Mouse (Mus musculus): ENCODE data around the gene Sept3. TPM values are rescaled to one million over a fixed set of nuclear protein-coding genes. Genes with fewer than 3 reads are reported as not detected.

Sept3 gene
- 550 and 602 TPM in 2 replicates for total RNA-seq (2014; rRNA removed)
- polyA plus RNA-seq (2015; fragmentation: Nextera tagmentation; extraction: Ambion mirVana) = 400 and 449 TPM in 2 replicates

GRCm38 (mm10) chr15:82274593-82274926, at the start of gene Sept3:
Sept3 (plus strand) TSS chr15:82274893.
- Histone ChIP-seq H3K27ac (ENCODE audit: low read depth, low read length) (peak within 1 kb of the TSS; percentile 94), H3K9ac (peak within 1 kb of the TSS; percentile 93), H3K36me3 (ENCODE audit: insufficient read depth) (peaks cover 17% of the 10 kb centered on the region), H3K4me2 (ENCODE audit: low read depth) (peak within 1 kb of the TSS; percentile 90), H3K4me3 (ENCODE audit: low read depth, low read length) (peak within 1 kb of the TSS; percentile 70), H3K9me3 (ENCODE audit: low read length) (no peaks in the 10 kb centered on the region), H3K27me3 (ENCODE audit: insufficient read depth, low read length) (peaks cover 3% of the 10 kb centered on the region; the same call in 1 of the 2 replicates), H3K4me1 (ENCODE audit: insufficient read depth) (peaks cover 20% of the 10 kb centered on the region)
- ATAC-seq (no peak), DNase-seq (no peak)
- TF ChIP-seq CTCF (IDR thresholded peaks at IDR 0.05; ENCODE audit: low read depth) = no peak
- 30% methylated on average over 6 of the region's 6 CpGs for WGBS

- Histone ChIP-seq H3K4me3 (ENCODE audit: low read depth, low read length) (no peak overlapping the region), H3K4me2 (ENCODE audit: low read depth) (no peak overlapping the region), H3K9me3 (ENCODE audit: low read length) (no peaks in the 10 kb centered on the region), H3K36me3 (ENCODE audit: insufficient read depth) (no peaks in the 10 kb centered on the region), H3K9ac (no peak overlapping the region), H3K27ac (ENCODE audit: low read depth, low read length) (no peak overlapping the region), H3K27me3 (ENCODE audit: insufficient read depth, low read length) (no peaks in the 10 kb centered on the region), H3K4me1 (ENCODE audit: insufficient read depth) (0 out of 2 replicates have a peak, but pooled peaks cover 5% of the 10 kb centered on the region)
- WGBS = 88% methylated on average over 5 of the region's 5 CpGs
- DNase-seq (no peak), ATAC-seq (no peak)
- TF ChIP-seq CTCF (IDR thresholded peaks at IDR 0.05; ENCODE audit: low read depth) = no peak
These were observed 48.9 kb upstream of the Sept3 start for GRCm38 (mm10) chr15:82225769-82226168.

- H3K4me2 ChIP-seq (ENCODE audit: low read depth) = no peak overlapping the region
- H3K9ac ChIP-seq = no peak overlapping the region
- no peak overlapping the region for H3K4me3 ChIP-seq (ENCODE audit: low read depth, low read length)
- no peaks in the 10 kb centered on the region for H3K36me3 ChIP-seq (ENCODE audit: insufficient read depth)
- no peak for TF ChIP-seq CTCF (IDR thresholded peaks at IDR 0.05; ENCODE audit: low read depth)
- 36% methylated on average over 11 of the region's 11 CpGs for WGBS
- no peaks in the 10 kb centered on the region for H3K27me3 ChIP-seq (ENCODE audit: insufficient read depth, low read length)
- ATAC-seq (no peak), DNase-seq (no peak)
- H3K27ac ChIP-seq (ENCODE audit: low read depth, low read length) = no peak overlapping the region
- no peaks in the 10 kb centered on the region for H3K9me3 ChIP-seq (ENCODE audit: low read length)
- H3K4me1 ChIP-seq (ENCODE audit: insufficient read depth) = no peaks in the 10 kb centered on the region
These were observed 45.1 kb upstream of the Sept3 start for GRCm38 (mm10) chr15:82229542-82230045.

- H3K27ac ChIP-seq (ENCODE audit: low read depth, low read length) = no peak overlapping the region
- no peaks in the 10 kb centered on the region for H3K4me1 ChIP-seq (ENCODE audit: insufficient read depth)
- no peak overlapping the region for H3K4me3 ChIP-seq (ENCODE audit: low read depth, low read length)
- 75% methylated on average over 6 of the region's 6 CpGs for WGBS
- no peaks in the 10 kb centered on the region for H3K9me3 ChIP-seq (ENCODE audit: low read length)
- H3K4me2 ChIP-seq (ENCODE audit: low read depth) = no peak overlapping the region
- H3K27me3 ChIP-seq (ENCODE audit: insufficient read depth, low read length) = no peaks in the 10 kb centered on the region
- H3K9ac ChIP-seq = no peak overlapping the region
- no peaks in the 10 kb centered on the region for H3K36me3 ChIP-seq (ENCODE audit: insufficient read depth)
- DNase-seq (no peak), ATAC-seq (no peak)
- no peak for TF ChIP-seq CTCF (IDR thresholded peaks at IDR 0.05; ENCODE audit: low read depth)
These were observed 44.5 kb upstream of the Sept3 start for GRCm38 (mm10) chr15:82230098-82230611.

GRCm38 (mm10) chr15:82231100-82231499, 43.6 kb upstream of the Sept3 start:
- WGBS = 80% methylated on average over 4 of the region's 4 CpGs
- Histone ChIP-seq H3K27ac (ENCODE audit: low read depth, low read length) (no peak overlapping the region), H3K4me3 (ENCODE audit: low read depth, low read length) (no peak overlapping the region), H3K4me2 (ENCODE audit: low read depth) (no peak overlapping the region), H3K36me3 (ENCODE audit: insufficient read depth) (no peaks in the 10 kb centered on the region), H3K9ac (no peak overlapping the region), H3K27me3 (ENCODE audit: insufficient read depth, low read length) (no peaks in the 10 kb centered on the region), H3K4me1 (ENCODE audit: insufficient read depth) (no peaks in the 10 kb centered on the region), H3K9me3 (ENCODE audit: low read length) (no peaks in the 10 kb centered on the region)
- TF ChIP-seq CTCF (IDR thresholded peaks at IDR 0.05; ENCODE audit: low read depth) = no peak
- ATAC-seq (no peak), DNase-seq (no peak)

GRCm38 (mm10) chr15:82231591-82232378, 42.9 kb upstream of the Sept3 start:
- ATAC-seq (peak; percentile 60), DNase-seq (peak; percentile 71)
- 44% methylated on average over 11 of the region's 11 CpGs for WGBS
- Histone ChIP-seq H3K36me3 (ENCODE audit: insufficient read depth) (no peaks in the 10 kb centered on the region), H3K4me3 (ENCODE audit: low read depth, low read length) (no peak overlapping the region), H3K4me1 (ENCODE audit: insufficient read depth) (no peaks in the 10 kb centered on the region), H3K4me2 (ENCODE audit: low read depth) (no peak overlapping the region), H3K27me3 (ENCODE audit: insufficient read depth, low read length) (no peaks in the 10 kb centered on the region), H3K9ac (no peak overlapping the region), H3K27ac (ENCODE audit: low read depth, low read length) (no peak overlapping the region), H3K9me3 (ENCODE audit: low read length) (no peaks in the 10 kb centered on the region)
- peak; percentile 11; the same call in 1 of the 2 replicates for TF ChIP-seq CTCF (IDR thresholded peaks at IDR 0.05; ENCODE audit: low read depth)

GRCm38 (mm10) chr15:82232651-82233050, 42.0 kb upstream of the Sept3 start:
- Histone ChIP-seq H3K36me3 (ENCODE audit: insufficient read depth) (no peaks in the 10 kb centered on the region), H3K4me1 (ENCODE audit: insufficient read depth) (no peaks in the 10 kb centered on the region), H3K27ac (ENCODE audit: low read depth, low read length) (no peak overlapping the region), H3K9ac (no peak overlapping the region), H3K9me3 (ENCODE audit: low read length) (no peaks in the 10 kb centered on the region), H3K4me3 (ENCODE audit: low read depth, low read length) (no peak overlapping the region), H3K4me2 (ENCODE audit: low read depth) (no peak overlapping the region), H3K27me3 (ENCODE audit: insufficient read depth, low read length) (no peaks in the 10 kb centered on the region)
- DNase-seq = no peak
- no peak for TF ChIP-seq CTCF (IDR thresholded peaks at IDR 0.05; ENCODE audit: low read depth)
- WGBS = 72% methylated on average over 4 of the region's 4 CpGs
- ATAC-seq = no peak

All from forebrain, postnatal 0 days (tissue).